Mouse (Mus musculus): ENCODE results near the gene Zmym2. TPM values are rescaled to one million over a fixed set of nuclear protein-coding genes. Genes with fewer than 3 reads are reported as not detected.
A peak's percentile ranks its signal among the peaks of the same experiment; 100 is the strongest.
"Not testable (repeated sequence)": the region's sequence is repeated elsewhere in the genome, so short reads cannot be mapped to it uniquely, and the experiment has no call there.

Gene Zmym2
- polyA plus RNA-seq (2015; fragmentation: Nextera tagmentation; extraction: Ambion mirVana), result 26.8 and 28.4 TPM in 2 replicates

- peaks cover 12% of the 10 kb centered on the region for H3K36me3 ChIP-seq
- H3K27me3 ChIP-seq; H3K9me3 ChIP-seq (replicated peaks): not testable (repeated sequence)
- H3K4me3 ChIP-seq, result peak within 1 kb of the TSS; percentile 69
- H3K9ac ChIP-seq, result peak within 1 kb of the TSS; percentile 92
- H3K4me2 ChIP-seq, result peak within 1 kb of the TSS; percentile 88
- peaks cover 21% of the 10 kb centered on the region for H3K4me1 ChIP-seq (replicated peaks)
- WGBS, result under 1% methylated on average over 33 of the region's 87 CpGs
- peak; percentile 75 for ATAC-seq (replicated peaks; ENCODE audit: insufficient number of reproducible peaks, insufficient read depth, low FRiP score, low read depth)
- H3K27ac ChIP-seq, result peak within 1 kb of the TSS; percentile 99
These were observed at the start of gene Zmym2 for GRCm38 (mm10) chr14:56886594-56887513. Gene Zmym2 (plus strand): TSS chr14:56886653.

DNA sequence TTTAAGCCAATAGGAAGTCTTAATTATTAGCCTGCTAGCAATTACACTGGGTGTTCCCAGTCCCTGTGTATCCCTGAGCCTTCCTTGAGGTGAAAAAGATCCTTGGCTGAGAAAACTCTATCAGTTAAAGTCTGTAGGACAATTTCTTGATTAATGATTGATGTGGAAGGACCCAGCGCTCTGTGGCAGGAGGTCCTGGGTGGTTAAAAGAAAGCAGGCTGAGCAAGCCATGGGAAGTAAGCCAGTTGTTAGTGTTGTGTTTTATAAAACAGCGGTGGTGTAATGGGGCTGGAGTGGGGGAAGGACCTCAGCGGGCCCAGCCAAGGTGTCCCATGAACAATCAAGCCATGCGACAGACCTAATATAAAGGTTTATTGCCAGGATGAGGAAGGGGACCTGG, 42.4 kb upstream of the Zmym2 start:
- ATAC-seq (replicated peaks; ENCODE audit: insufficient number of reproducible peaks, insufficient read depth, low FRiP score, low read depth), result no peak
- Histone ChIP-seq H3K9me3 (replicated peaks) (no peaks in the 10 kb centered on the region), H3K9ac (no peak overlapping the region), H3K27me3 (no peaks in the 10 kb centered on the region), H3K4me3 (no peak overlapping the region), H3K27ac (no peak overlapping the region), H3K4me2 (no peak overlapping the region), H3K36me3 (no peaks in the 10 kb centered on the region), H3K4me1 (replicated peaks) (no peaks in the 10 kb centered on the region)
- WGBS, result 66% methylated on average over 4 of the region's 4 CpGs

GRCm38 (mm10) chr14:56844507-56844906, 41.9 kb upstream of the Zmym2 start:
- Histone ChIP-seq H3K9me3 (replicated peaks) (no peaks in the 10 kb centered on the region), H3K27me3 (no peaks in the 10 kb centered on the region), H3K27ac (no peak overlapping the region), H3K4me1 (replicated peaks) (no peaks in the 10 kb centered on the region), H3K4me2 (no peak overlapping the region), H3K4me3 (no peak overlapping the region), H3K9ac (no peak overlapping the region), H3K36me3 (no peaks in the 10 kb centered on the region)
- 28% methylated on average over 2 of the region's 2 CpGs for whole genome bisulfite sequencing
- ATAC-seq (replicated peaks; ENCODE audit: insufficient number of reproducible peaks, insufficient read depth, low FRiP score, low read depth), result no peak

GRCm38 (mm10) chr14:56848322-56848721, 38.1 kb upstream of the Zmym2 start:
- H3K4me3 ChIP-seq, result no peak overlapping the region
- H3K4me1 ChIP-seq (replicated peaks), result no peaks in the 10 kb centered on the region
- 59% methylated on average over 2 of the region's 2 CpGs for WGBS
- H3K4me2 ChIP-seq, result no peak overlapping the region
- H3K36me3 ChIP-seq, result no peaks in the 10 kb centered on the region
- 0 out of 2 replicates have a peak, but pooled peaks cover 3% of the 10 kb centered on the region for H3K9me3 ChIP-seq (replicated peaks)
- no peaks in the 10 kb centered on the region for H3K27me3 ChIP-seq
- H3K27ac ChIP-seq, result no peak overlapping the region
- no peak for ATAC-seq (replicated peaks; ENCODE audit: insufficient number of reproducible peaks, insufficient read depth, low FRiP score, low read depth)
- H3K9ac ChIP-seq, result no peak overlapping the region

GRCm38 (mm10) chr14:56849681-56850080, 36.8 kb upstream of the Zmym2 start:
- Histone ChIP-seq H3K4me3 (no peak overlapping the region), H3K9ac (no peak overlapping the region), H3K9me3 (replicated peaks) (peaks cover 13% of the 10 kb centered on the region; the same call in 1 of the 2 replicates), H3K27me3 (no peaks in the 10 kb centered on the region), H3K36me3 (no peaks in the 10 kb centered on the region), H3K27ac (no peak overlapping the region), H3K4me1 (replicated peaks) (no peaks in the 10 kb centered on the region), H3K4me2 (no peak overlapping the region)
- WGBS, result 59% methylated on average over 2 of the region's 2 CpGs
- ATAC-seq (replicated peaks; ENCODE audit: insufficient number of reproducible peaks, insufficient read depth, low FRiP score, low read depth), result no peak

DNA sequence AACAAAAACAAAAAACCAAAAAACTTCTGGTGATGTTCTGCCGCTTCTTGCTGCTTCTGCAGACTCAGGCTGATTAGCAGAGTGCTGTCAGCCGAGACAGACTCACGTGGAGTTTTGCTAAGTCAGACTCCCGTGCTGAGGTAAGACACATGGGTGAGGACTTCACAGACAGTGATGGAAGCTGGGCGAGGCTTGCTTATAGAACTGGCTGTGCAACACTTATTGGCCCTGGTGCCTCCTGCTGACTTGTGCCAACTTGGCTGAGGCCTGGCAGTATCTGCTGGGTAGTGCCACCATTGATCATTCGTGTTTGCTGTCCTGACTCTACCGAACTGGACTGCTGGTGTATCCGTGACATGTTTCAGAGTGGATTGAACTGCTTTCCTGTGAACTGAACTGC, 22.4 kb upstream of the Zmym2 start:
- Histone ChIP-seq H3K4me3 (no peak overlapping the region), H3K4me2 (no peak overlapping the region), H3K36me3 (no peaks in the 10 kb centered on the region), H3K27ac (no peak overlapping the region), H3K9me3 (replicated peaks) (no peaks in the 10 kb centered on the region), H3K9ac (no peak overlapping the region), H3K27me3 (peaks cover 23% of the 10 kb centered on the region), H3K4me1 (replicated peaks) (no peaks in the 10 kb centered on the region; the same call in 1 of the 2 replicates)
- 64% methylated on average over 8 of the region's 8 CpGs for WGBS
- ATAC-seq (replicated peaks; ENCODE audit: insufficient number of reproducible peaks, insufficient read depth, low FRiP score, low read depth), result no peak

GRCm38 (mm10) chr14:56864641-56865040, 21.8 kb upstream of the Zmym2 start:
- H3K36me3 ChIP-seq, result no peaks in the 10 kb centered on the region
- H3K4me1 ChIP-seq (replicated peaks), result no peaks in the 10 kb centered on the region; the same call in 1 of the 2 replicates
- 10% methylated on average over 13 of the region's 13 CpGs for WGBS
- peak overlapping the region; percentile 75 for H3K4me2 ChIP-seq
- peak overlapping the region; percentile 46 for H3K4me3 ChIP-seq
- no peaks in the 10 kb centered on the region for H3K9me3 ChIP-seq (replicated peaks)
- ATAC-seq (replicated peaks; ENCODE audit: insufficient number of reproducible peaks, insufficient read depth, low FRiP score, low read depth), result no peak
- H3K9ac ChIP-seq, result peak overlapping the region; percentile 41
- H3K27ac ChIP-seq, result no peak overlapping the region
- H3K27me3 ChIP-seq, result peaks cover 23% of the 10 kb centered on the region

- Histone ChIP-seq H3K9ac (peak overlapping the region; percentile 41), H3K4me2 (peak overlapping the region; percentile 75), H3K27me3 (peaks cover 23% of the 10 kb centered on the region), H3K4me3 (peak overlapping the region; percentile 46)
- H3K36me3 ChIP-seq; ATAC-seq (replicated peaks; ENCODE audit: insufficient number of reproducible peaks, insufficient read depth, low FRiP score, low read depth); H3K4me1 ChIP-seq (replicated peaks); H3K27ac ChIP-seq; H3K9me3 ChIP-seq (replicated peaks): not testable (repeated sequence)
- WGBS, result 3% methylated on average over 30 of the region's 30 CpGs
These were observed 21.3 kb upstream of the Zmym2 start for GRCm38 (mm10) chr14:56865112-56865511.

- Histone ChIP-seq H3K27ac (no peak overlapping the region), H3K4me3 (no peak overlapping the region), H3K27me3 (no peaks in the 10 kb centered on the region), H3K36me3 (no peaks in the 10 kb centered on the region), H3K9ac (no peak overlapping the region), H3K4me1 (replicated peaks) (no peaks in the 10 kb centered on the region), H3K9me3 (replicated peaks) (no peaks in the 10 kb centered on the region), H3K4me2 (no peak overlapping the region)
- WGBS, result 79% methylated on average over 5 of the region's 5 CpGs
- no peak for ATAC-seq (replicated peaks; ENCODE audit: insufficient number of reproducible peaks, insufficient read depth, low FRiP score, low read depth)
These were observed 12.9 kb upstream of the Zmym2 start for GRCm38 (mm10) chr14:56873525-56873924.

DNA sequence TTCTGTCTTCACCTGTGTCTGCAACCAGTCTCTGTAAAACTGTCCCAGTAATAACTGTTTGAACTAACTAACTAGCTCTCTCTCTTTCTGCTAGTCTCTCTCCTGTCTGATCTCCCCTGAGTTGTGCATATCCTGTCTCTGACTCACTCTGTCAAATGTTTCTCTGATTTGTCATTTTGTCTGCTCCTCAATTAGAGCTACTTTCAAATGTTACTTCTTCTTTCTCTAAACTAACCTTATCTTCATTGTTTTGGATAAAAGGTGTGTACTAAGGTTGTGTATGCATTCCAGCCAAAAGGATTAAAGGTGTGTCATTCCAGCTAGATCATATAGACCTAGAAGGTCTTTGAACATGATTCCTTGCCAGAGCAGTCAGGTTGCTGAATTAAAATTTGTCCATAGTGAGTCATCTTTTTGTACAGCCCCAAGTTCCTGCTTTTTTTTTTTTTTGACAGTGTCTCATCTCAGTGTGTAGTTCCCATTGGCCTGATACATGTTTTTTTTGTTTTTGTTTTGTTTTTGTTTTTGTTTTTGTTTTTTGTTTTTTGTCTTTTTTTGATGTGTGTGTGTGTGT, 10.8 kb upstream of the Zmym2 start:
- H3K9me3 ChIP-seq (replicated peaks), result no peaks in the 10 kb centered on the region
- H3K9ac ChIP-seq, result no peak overlapping the region
- no peaks in the 10 kb centered on the region for H3K36me3 ChIP-seq
- no peaks in the 10 kb centered on the region for H3K4me1 ChIP-seq (replicated peaks)
- no peak overlapping the region for H3K4me3 ChIP-seq
- no peak overlapping the region for H3K4me2 ChIP-seq
- ATAC-seq (replicated peaks; ENCODE audit: insufficient number of reproducible peaks, insufficient read depth, low FRiP score, low read depth), result no peak
- H3K27me3 ChIP-seq, result no peaks in the 10 kb centered on the region
- H3K27ac ChIP-seq, result no peak overlapping the region

- WGBS, result 30% methylated on average over 3 of the region's 3 CpGs
- ATAC-seq (replicated peaks; ENCODE audit: insufficient number of reproducible peaks, insufficient read depth, low FRiP score, low read depth), result no peak
- Histone ChIP-seq H3K4me1 (replicated peaks) (peaks cover 3% of the 10 kb centered on the region; the same call in 1 of the 2 replicates), H3K9me3 (replicated peaks) (no peaks in the 10 kb centered on the region), H3K4me2 (no peak overlapping the region), H3K27me3 (no peaks in the 10 kb centered on the region), H3K4me3 (no peak overlapping the region), H3K36me3 (no peaks in the 10 kb centered on the region), H3K27ac (no peak overlapping the region), H3K9ac (no peak overlapping the region)
These were observed 5.2 kb upstream of the Zmym2 start for GRCm38 (mm10) chr14:56881271-56881670.

All from heart, embryonic 15.5 days (tissue).